Mouse (Mus musculus) limb, embryonic 14.5 days (tissue): ENCODE measurements around the gene Gm30302. TPM values are rescaled to one million over a fixed set of nuclear protein-coding genes. Genes with fewer than 3 reads are reported as not detected.

Source experiments
- ATAC-seq: fragments of 200-750 bp; cut with Nextera tagmentation; 2 replicates; pipeline ENCODE4 v1.8.0; 2017; ENCODE audit warnings: low read depth, moderate number of reproducible peaks, moderate TSS enrichment; ENCODE audit not compliant: low FRiP score
- DNase-seq: peaks from one replicate; pipeline ENCODE4 v3.0.0-alpha.2; 2015; ENCODE audit warnings: low spot score
- H3K27ac ChIP-seq: fragments of 300-500 bp; sonication (generic); replicated peaks from 2 replicates; pipeline ENCODE4 v1.5.1; 2014; ENCODE audit warnings: low read depth, mild to moderate bottlenecking, low read length, moderate library complexity, mixed read lengths
- H3K27me3 ChIP-seq: fragments of 300-500 bp; sonication (generic); 2 replicates; pipeline ENCODE4 v1.6.1; 2014; ENCODE audit warnings: low read length, mixed read lengths; ENCODE audit not compliant: control insufficient read depth, insufficient read depth
- H3K36me3 ChIP-seq: fragments of 300-500 bp; sonication (generic); 2 replicates; pipeline ENCODE4 v1.6.1; 2014; ENCODE audit warnings: mild to moderate bottlenecking, low read length, moderate library complexity, mixed read lengths; ENCODE audit not compliant: control insufficient read depth, insufficient read depth
- H3K4me1 ChIP-seq: fragments of 300-500 bp; sonication (generic); 2 replicates; pipeline ENCODE4 v1.6.1; 2014; ENCODE audit warnings: antibody characterized with exemption, low read length, mixed read lengths; ENCODE audit not compliant: control insufficient read depth, insufficient read depth
- H3K4me2 ChIP-seq: fragments of 300-500 bp; sonication (generic); replicated peaks from 2 replicates; pipeline ENCODE4 v1.6.1; 2014; ENCODE audit warnings: low read depth, mild to moderate bottlenecking, low read length, moderate library complexity; ENCODE audit not compliant: severe bottlenecking
- H3K4me3 ChIP-seq: fragments of 300-500 bp; sonication (generic); replicated peaks from 2 replicates; pipeline ENCODE4 v1.5.1; 2014; ENCODE audit warnings: low read length
- H3K9ac ChIP-seq: fragments of 300-500 bp; sonication (generic); 2 replicates; pipeline ENCODE4 v1.6.1; 2014; ENCODE audit warnings: mild to moderate bottlenecking, low read depth, low read length, moderate library complexity; ENCODE audit not compliant: severe bottlenecking
- H3K9me3 ChIP-seq: fragments of 300-500 bp; sonication (generic); 2 replicates; pipeline ENCODE4 v1.6.1; 2016; ENCODE audit warnings: low read length; ENCODE audit not compliant: control insufficient read depth
- POLR2A ChIP-seq: fragments of 200-500 bp; IDR thresholded peaks from 2 replicates; pipeline ENCODE4 v1.8.0; 2012; ENCODE audit warnings: inconsistent platforms, mild to moderate bottlenecking, moderate library complexity, borderline replicate concordance; ENCODE audit not compliant: insufficient read depth, insufficient read length; ENCODE audit errors: extremely low read depth
- WGBS: fragments of 180-500 bp; shearing (Covaris S2); extraction: QIAGEN DNeasy Blood & Tissue Kit; methylation state at CpG from one replicate; pipeline ENCODE4 v1.1.7; 2014; 5-methylcytosine and 5-hydroxymethylcytosine counted together
- polyA plus RNA-seq, 2 experiments: library from polyadenylated mRNA; depleted of rRNA in 1 of 2; stranded (reverse) in 1 of 2; unstranded in 1 of 2; fragments of >200 nt; fragmentation: Nextera tagmentation in 1 of 2; extraction: Ambion mirVana in 1 of 2; gene quantifications; 2 replicates each; pipeline versions ENCODE4 v1.2.1 to v1.2.3; 2012 to 2014

Gene Gm30302
- polyA plus RNA-seq, 2 experiments = not detected

DNA sequence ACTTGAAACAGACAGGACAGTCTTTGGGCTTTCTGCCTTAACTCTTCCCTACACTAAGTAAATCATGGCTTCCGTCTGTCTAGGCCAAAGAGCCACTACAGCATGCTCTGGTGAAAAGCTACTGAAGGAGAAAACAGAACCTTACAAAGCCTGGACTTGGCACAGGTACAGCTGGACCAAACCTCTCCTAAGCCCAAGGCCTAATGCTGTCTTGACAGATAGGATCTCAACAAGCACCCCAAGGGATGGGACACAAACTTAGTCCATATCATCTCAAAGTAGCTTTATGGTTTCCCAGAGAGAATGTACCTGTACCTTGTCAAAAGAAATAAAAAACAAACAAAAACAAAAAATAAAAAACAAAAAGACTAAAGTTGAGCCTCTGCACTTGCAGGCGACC lies 62.4 kb downstream of the Gm30302 start:
- no peaks in the 10 kb centered on the region for H3K27me3 ChIP-seq
- no peak for TF ChIP-seq POLR2A
- ATAC-seq = no peak
- no peak overlapping the region for H3K4me3 ChIP-seq
- H3K9me3 ChIP-seq = no peaks in the 10 kb centered on the region
- no peak for DNase-seq
- H3K27ac ChIP-seq = no peak overlapping the region
- 87% methylated on average over 2 of the region's 2 CpGs for WGBS
- no peak overlapping the region for H3K4me2 ChIP-seq
- H3K4me1 ChIP-seq = no peaks in the 10 kb centered on the region
- no peak overlapping the region for H3K9ac ChIP-seq
- peaks cover 42% of the 10 kb centered on the region for H3K36me3 ChIP-seq

Other genes starting within 250 kb of the Gm30302 start
- 4.1 and 5.4 TPM in 2 replicates for gene Omd, start 216.5 kb downstream of the Gm30302 start, polyA plus RNA-seq (2012; rRNA removed)
- 7.8 and 8.5 TPM in 2 replicates for gene Omd, start 216.5 kb downstream of the Gm30302 start, polyA plus RNA-seq (2014; fragmentation: Nextera tagmentation; extraction: Ambion mirVana)
- gene Ogn, start 191.0 kb downstream of the Gm30302 start, polyA plus RNA-seq (2012; rRNA removed) = 100 and 135 TPM in 2 replicates
- 275 and 276 TPM in 2 replicates for gene Ogn, start 191.0 kb downstream of the Gm30302 start, polyA plus RNA-seq (2014; fragmentation: Nextera tagmentation; extraction: Ambion mirVana)
- gene Cenpp, start 146.2 kb downstream of the Gm30302 start, polyA plus RNA-seq (2012; rRNA removed) = 5.9 and 9.8 TPM in 2 replicates
- 21.8 and 22.2 TPM in 2 replicates for gene Cenpp, start 146.2 kb downstream of the Gm30302 start, polyA plus RNA-seq (2014; fragmentation: Nextera tagmentation; extraction: Ambion mirVana)
- gene Nol8, start 145.9 kb downstream of the Gm30302 start, polyA plus RNA-seq (2012; rRNA removed) = 6.6 and 9.8 TPM in 2 replicates
- 12.2 and 13.6 TPM in 2 replicates for gene Nol8, start 145.9 kb downstream of the Gm30302 start, polyA plus RNA-seq (2014; fragmentation: Nextera tagmentation; extraction: Ambion mirVana)
- gene Iars, start 116.9 kb downstream of the Gm30302 start, polyA plus RNA-seq (2012; rRNA removed) = 54.9 and 61.8 TPM in 2 replicates
- gene Iars, start 116.9 kb downstream of the Gm30302 start, polyA plus RNA-seq (2014; fragmentation: Nextera tagmentation; extraction: Ambion mirVana) = 68.3 and 73.1 TPM in 2 replicates